Mouse (Mus musculus) urinary bladder, postnatal 25 days (tissue): ENCODE data around the gene Frmpd4.

ENCODE experiments used
- DNase-seq: peaks from one replicate; pipeline ENCODE4 v3.0.0; 2022; ENCODE audit warnings: low spot score

The Frmpd4 gene

DNA sequence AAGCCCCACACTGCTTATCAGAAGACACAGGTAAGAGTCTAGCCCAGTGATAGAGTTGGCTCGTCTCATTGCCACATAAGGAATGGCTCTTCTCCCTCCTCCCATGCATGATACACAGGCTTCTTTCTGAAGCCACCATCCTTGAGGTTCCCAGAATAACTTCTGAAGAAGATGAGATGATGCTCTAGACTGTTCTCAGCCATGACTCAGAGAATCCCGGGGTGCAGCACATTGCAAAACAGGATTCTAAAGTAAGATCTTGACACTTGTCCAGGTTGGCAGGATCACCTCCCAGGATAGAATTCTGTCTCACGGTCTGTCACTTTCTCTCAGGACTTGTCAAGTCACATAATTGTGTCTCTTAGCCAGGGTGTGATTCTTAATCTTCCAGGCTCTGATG, 1024.2 kb downstream of the Frmpd4 start:
- DNase-seq, result no peak

DNA sequence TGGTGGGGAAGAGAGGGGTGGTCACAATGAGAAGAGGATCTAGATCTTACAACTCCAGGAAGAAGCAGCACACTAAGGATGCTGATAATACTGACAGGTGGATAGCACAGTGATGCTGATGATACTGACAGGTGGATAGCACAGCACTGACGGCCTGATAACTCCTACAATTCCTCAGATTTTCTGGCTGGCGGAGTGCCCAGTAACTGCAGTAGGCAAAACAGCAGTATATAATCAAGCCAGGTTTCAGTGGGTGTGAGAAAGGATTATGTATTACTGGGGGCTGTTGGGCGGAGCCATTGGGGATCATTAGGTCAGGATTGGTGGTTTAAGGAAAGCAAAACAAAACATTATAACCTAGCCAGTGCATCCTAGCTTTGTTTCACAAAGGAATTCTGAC, 1053.9 kb downstream of the Frmpd4 start:
- DNase-seq, result no peak

DNA sequence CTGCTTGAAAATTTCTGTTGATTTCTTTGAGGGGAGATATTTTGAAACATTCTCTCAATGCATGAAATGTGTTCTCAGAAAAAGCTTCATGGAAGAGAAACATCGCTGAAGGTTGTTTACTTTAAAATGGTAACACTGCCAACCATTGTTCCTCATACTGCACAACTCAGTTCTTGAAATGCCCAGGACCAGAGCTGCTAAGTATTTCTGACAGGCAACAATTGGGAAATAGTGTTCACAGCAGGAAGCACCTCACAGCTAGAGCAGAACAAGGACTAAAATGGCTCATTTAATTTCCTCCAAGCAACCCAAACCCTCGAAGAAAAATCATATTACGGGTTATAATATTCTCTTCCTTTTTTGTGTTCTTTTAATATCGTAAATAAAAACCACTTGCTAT, 1054.5 kb downstream of the Frmpd4 start:
- DNase-seq, result no peak

DNA sequence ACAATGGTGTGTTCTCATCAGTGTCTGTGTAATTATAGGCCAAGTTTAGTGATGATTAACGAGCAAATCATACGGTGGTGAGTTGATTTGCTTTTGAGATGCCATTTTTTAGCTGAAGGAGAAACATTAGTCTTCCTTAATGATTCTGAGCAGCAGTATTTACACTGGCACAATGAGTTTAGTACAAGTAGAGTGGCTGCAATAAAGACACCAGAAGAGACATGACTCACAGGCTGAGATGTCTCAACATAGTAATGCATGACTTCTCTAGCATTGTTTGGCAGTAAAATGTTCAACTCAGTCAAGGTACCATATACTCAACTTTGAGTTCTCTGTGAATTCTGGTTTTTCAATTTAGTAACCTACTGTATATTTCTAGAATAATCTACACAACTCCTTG, 1058.6 kb downstream of the Frmpd4 start:
- no peak for DNase-seq

DNA sequence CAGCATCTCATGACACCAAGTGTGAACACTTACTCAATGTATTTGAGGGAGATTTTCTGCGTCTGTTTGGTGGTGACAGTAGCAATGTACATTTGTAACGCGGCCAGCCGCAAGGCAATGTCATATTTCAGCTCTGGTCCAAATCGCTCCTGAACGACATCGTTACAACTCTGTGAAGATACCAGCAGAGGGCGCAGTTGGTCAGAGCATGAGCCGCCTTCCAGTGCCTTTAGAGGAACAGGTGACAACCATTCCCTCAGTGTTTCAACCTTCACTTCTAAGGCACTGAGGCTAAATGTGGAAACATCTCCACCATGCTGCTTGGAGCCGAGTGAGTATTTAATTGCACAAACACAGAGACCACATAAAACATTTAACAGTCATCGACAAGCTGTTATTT, 1079.3 kb downstream of the Frmpd4 start:
- DNase-seq, result peak; percentile 12

DNA sequence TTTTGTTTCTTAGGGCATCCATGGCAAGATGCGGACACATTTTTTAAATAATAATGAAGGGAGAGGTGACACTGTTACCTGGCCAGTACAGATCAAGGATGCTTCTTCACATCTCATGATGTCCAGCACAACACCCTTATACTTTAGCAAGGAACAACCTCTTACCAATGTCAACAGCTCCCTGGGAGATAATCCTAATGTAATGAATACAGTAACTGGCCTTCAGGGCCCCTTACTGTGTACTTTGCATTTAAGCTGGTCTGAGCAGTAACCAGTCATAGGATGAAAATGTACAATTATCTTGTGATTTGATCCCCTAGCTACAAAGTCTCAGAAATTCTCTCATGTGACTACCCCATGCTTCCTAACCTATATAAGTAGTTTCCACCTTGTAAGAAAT, 1084.8 kb downstream of the Frmpd4 start:
- DNase-seq, result no peak

DNA sequence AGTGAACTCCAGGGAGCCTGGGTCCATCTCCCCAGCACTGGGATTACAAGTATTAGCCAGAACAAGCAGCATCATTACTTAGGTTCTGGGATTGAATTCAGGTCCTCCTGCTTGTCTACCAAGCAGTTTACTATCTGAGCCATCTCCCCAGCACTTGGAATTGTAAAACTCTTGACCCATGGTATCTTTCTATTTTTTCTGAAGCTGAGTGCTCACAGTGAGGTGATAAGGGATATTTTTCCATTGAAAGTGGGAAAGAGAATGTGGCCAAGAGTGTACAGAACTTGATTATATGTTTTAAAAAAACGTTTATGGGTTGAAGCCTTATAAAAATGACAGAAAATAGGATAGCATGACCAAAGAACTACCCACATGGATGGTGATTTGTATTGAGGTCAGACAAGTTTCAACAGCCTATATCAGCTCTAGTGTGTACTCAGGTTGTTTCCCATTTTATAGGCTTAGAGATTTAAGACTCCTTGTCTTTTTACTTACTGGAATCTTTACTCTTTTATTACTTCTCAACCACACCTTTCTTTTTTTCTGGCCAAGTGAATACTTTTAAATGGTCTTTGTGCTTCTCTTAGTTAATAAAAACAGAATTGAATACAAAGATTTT, 1085.3 kb downstream of the Frmpd4 start:
- no peak for DNase-seq

DNA sequence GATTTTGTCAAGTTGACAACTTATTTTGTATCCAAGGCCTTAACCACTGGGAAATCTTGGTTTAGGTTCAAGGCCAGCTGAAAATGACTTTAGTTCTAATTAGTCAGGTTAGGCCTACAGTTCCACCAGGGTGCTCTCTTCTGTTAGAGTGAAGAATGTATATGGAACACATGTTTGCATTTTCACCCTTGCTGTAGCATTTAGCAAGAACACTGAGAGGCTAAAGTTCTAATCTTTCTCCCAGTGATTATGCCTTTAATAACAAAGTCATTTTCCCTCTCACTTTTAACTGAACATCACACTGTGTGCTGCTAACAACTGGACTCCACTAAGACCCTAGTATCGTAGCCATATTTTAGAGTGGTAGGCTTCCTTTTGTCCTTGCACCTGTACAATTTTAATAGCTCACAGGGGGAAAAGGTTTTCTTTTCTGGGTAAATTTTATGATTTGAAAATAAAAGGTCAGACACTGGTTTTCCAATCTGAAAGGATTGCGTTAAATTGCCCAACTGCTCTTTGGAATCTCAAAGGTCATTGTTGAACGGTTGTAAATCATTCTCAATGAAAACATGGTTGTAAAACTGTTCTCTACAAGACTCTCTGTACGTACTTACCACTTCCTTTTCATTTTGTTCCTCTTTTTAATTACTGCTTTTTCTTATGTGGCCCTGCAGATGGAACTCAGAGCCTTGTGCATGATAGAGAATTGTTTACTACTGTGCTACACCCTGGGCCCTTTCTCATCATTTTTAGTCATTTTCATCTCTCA, 1093.4 kb downstream of the Frmpd4 start:
- no peak for DNase-seq

DNA sequence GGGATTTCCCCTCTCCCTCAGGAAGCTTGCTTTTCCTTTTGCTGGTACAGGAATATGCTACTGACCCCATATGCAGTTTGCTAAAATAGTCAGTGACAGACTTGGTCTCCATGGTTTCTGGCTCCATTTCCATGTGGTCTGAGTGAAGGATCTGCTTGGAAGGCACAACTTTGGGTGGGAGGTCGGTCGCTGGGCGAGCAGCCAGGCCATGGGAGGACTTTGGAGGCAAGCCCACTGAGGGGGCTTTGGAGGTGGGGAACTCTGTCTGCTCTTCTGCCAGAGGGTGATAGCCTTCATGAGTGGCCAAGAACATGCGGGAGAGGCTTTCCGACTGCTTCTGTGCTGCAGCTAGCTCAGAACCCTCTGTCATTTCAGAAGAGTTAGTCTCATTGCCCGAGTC, 1099.4 kb downstream of the Frmpd4 start:
- no peak for DNase-seq

DNA sequence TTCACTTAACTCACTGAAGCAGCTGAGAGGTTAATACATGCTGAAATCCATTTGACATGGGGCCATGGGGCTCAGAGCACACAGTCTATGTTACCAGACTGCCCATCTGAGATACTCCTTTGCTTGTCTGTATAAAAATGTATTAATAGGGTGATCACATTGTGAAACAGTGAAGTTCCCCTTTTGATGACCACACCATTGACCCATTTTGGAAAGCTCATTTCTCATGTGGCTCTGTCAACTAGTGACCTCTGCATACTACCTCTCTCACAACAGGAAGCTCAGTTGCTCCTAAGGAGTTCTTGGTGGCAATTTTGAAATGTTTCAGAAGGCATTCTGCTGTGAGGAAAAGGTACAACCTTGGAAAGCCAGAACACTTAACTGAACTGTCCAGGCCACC, 1142.1 kb downstream of the Frmpd4 start:
- DNase-seq, result no peak

DNA sequence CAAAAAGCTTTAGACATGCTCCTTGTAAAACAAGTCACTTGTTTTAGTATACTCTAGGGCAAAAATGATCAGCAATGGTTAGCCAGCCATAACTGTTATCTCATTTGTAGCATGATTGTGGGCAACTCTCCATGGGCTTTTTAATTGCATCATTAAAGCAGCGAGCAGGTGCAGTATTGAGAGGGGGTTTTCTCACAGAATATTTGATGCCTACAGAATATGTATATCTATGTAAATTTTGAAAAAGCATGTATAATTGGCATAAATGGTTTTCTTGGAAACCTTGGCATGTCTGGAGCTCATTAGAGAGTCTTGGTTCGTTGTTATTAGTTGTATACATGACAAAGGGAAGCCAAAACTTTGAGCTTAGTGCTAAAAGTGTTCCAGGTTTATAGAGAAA, 1143.1 kb downstream of the Frmpd4 start:
- DNase-seq, result no peak
